Mouse (Mus musculus) frontal cortex, postnatal 36 days (tissue): ENCODE data around the gene Tssk1.

Source experiments
- DNase-seq, 2 experiments: peaks; one replicate each; pipeline ENCODE4 v3.0.0; 2022; ENCODE audit warnings: low spot score in 2 of 2

Gene Tssk1

GRCm38 (mm10) chr16:17945081-17945831 lies 51.2 kb downstream of the Tssk1 start:
- no peak for DNase-seq
